Mouse (Mus musculus) ES-E14 (cell line): Measurements from ENCODE around the gene Fhad1.

Experiments used
- CHD2 ChIP-seq: IDR thresholded peaks from 2 replicates; pipeline ENCODE4 v1.6.1; 2014; ENCODE audit warnings: mild to moderate bottlenecking, low read depth, low read length, inconsistent platforms
- HCFC1 ChIP-seq: IDR thresholded peaks from 2 replicates; pipeline ENCODE4 v1.6.1; 2012; ENCODE audit warnings: low read length, inconsistent platforms, borderline replicate concordance; ENCODE audit not compliant: insufficient read depth
- MAFK ChIP-seq: IDR thresholded peaks from 2 replicates; pipeline ENCODE4 v1.6.1; 2014; ENCODE audit warnings: mild to moderate bottlenecking, low read depth, low read length, inconsistent platforms; ENCODE audit not compliant: insufficient read depth

GRCm38 (mm10) chr4:141958614-141959375 is 56.1 kb downstream of the Fhad1 start:
- TF ChIP-seq CHD2 (no peak), MAFK (no peak), HCFC1 (no peak)
